Mouse (Mus musculus): ENCODE results near the gene Ceacam1.
"Not testable (repeated sequence)": the region's sequence is repeated elsewhere in the genome, so short reads cannot be mapped to it uniquely, and the experiment has no call there.

The Ceacam1 gene

GRCm38 (mm10) chr7:25439978-25440815 lies 37.2 kb downstream of the Ceacam1 start:
- DNase-seq (ENCODE audit: low spot score in 2 of 2) = no peak

GRCm38 (mm10) chr7:25439124-25439822 lies 38.1 kb downstream of the Ceacam1 start:
- DNase-seq (ENCODE audit: low spot score in 2 of 2) = no peak

- no peak for DNase-seq (ENCODE audit: low spot score in 2 of 2)
Measured at GRCm38 (mm10) chr7:25436704-25437103, 40.7 kb downstream of the Ceacam1 start.

GRCm38 (mm10) chr7:25436226-25436625 lies 41.2 kb downstream of the Ceacam1 start:
- DNase-seq (ENCODE audit: low spot score in 2 of 2) = no peak

GRCm38 (mm10) chr7:25435546-25435851 lies 41.9 kb downstream of the Ceacam1 start:
- no peak for DNase-seq (ENCODE audit: low spot score in 2 of 2)

GRCm38 (mm10) chr7:25434654-25435545 lies 42.5 kb downstream of the Ceacam1 start:
- DNase-seq (ENCODE audit: low spot score in 2 of 2) = no peak

- no peak for DNase-seq (ENCODE audit: low spot score in 2 of 2)
Measured at GRCm38 (mm10) chr7:25433781-25434560, 43.4 kb downstream of the Ceacam1 start.

GRCm38 (mm10) chr7:25433007-25433541 lies 44.3 kb downstream of the Ceacam1 start:
- no peak for DNase-seq (ENCODE audit: low spot score in 2 of 2)

- no peak for DNase-seq (ENCODE audit: low spot score in 2 of 2)
Measured at GRCm38 (mm10) chr7:25432381-25432780, 45.0 kb downstream of the Ceacam1 start.

- DNase-seq (ENCODE audit: low spot score in 2 of 2) = no peak
Measured at GRCm38 (mm10) chr7:25429886-25430784, 47.3 kb downstream of the Ceacam1 start.

GRCm38 (mm10) chr7:25428321-25428720 lies 49.1 kb downstream of the Ceacam1 start:
- DNase-seq (ENCODE audit: low spot score in 2 of 2) = no peak

GRCm38 (mm10) chr7:25427144-25427543 lies 50.3 kb downstream of the Ceacam1 start:
- DNase-seq (ENCODE audit: low spot score in 2 of 2) = no peak

GRCm38 (mm10) chr7:25426380-25426779 lies 51.0 kb downstream of the Ceacam1 start:
- DNase-seq (ENCODE audit: low spot score in 2 of 2) = not testable (repeated sequence)

- peak; percentile 77 to 85 for DNase-seq (ENCODE audit: low spot score in 2 of 2)
Measured at GRCm38 (mm10) chr7:25424429-25424828, 53.0 kb downstream of the Ceacam1 start.

- peak; percentile 38 to 42 for DNase-seq (ENCODE audit: low spot score in 2 of 2)
Measured at GRCm38 (mm10) chr7:25422286-25422841, 55.0 kb downstream of the Ceacam1 start.

- DNase-seq (ENCODE audit: low spot score in 2 of 2) = no peak
Measured at GRCm38 (mm10) chr7:25419943-25420342, 57.5 kb downstream of the Ceacam1 start.

- no peak for DNase-seq (ENCODE audit: low spot score in 2 of 2)
Measured at GRCm38 (mm10) chr7:25419536-25419935, 57.9 kb downstream of the Ceacam1 start.

- DNase-seq (ENCODE audit: low spot score in 2 of 2) = no peak
Measured at GRCm38 (mm10) chr7:25417597-25417996, 59.8 kb downstream of the Ceacam1 start.

- DNase-seq (ENCODE audit: low spot score in 2 of 2) = no peak
Measured at GRCm38 (mm10) chr7:25412833-25413441, 64.5 kb downstream of the Ceacam1 start, which contains the start of gene Cxcl17. Gene Cxcl17, minus strand, starts transcription at chr7:25412886.
